Mouse (Mus musculus) gastrocnemius, adult 8-10 months (tissue): ENCODE measurements around the gene Adcy2. TPM values are rescaled to one million over a fixed set of nuclear protein-coding genes. Genes with fewer than 3 reads are reported as not detected.

Experiments used
- DNase-seq, 2 experiments: peaks; one replicate each; pipeline ENCODE4 v3.0.0; 2022; ENCODE audit warnings: low spot score in 2 of 2
- total RNA-seq, 4 experiments: library from RNA; stranded (reverse); gene quantifications; 2 replicates each; pipeline ENCODE4 v1.2.4; 2022

Adcy2 gene
- 10 to 100 TPM; 42.3 to 48.5 (median 46.4) TPM for total RNA-seq

- peak in 1 of 2 experiments; percentile 54 for DNase-seq
Measured at GRCm38 (mm10) chr13:68998918-68999801, at the start of gene Adcy2. Adcy2 (minus strand) TSS chr13:68999541.

GRCm38 (mm10) chr13:69036991-69037597, 37.8 kb upstream of the Adcy2 start:
- DNase-seq = no peak

GRCm38 (mm10) chr13:69034621-69035020, 35.3 kb upstream of the Adcy2 start:
- DNase-seq = no peak

- DNase-seq = no peak
Measured at GRCm38 (mm10) chr13:69033532-69033931, 34.2 kb upstream of the Adcy2 start.

GRCm38 (mm10) chr13:69029078-69029757, 29.9 kb upstream of the Adcy2 start:
- DNase-seq = no peak

GRCm38 (mm10) chr13:69024964-69025363, 25.6 kb upstream of the Adcy2 start:
- DNase-seq = no peak

- no peak for DNase-seq
Measured at GRCm38 (mm10) chr13:69023239-69023638, 23.9 kb upstream of the Adcy2 start.

- DNase-seq = no peak
Measured at GRCm38 (mm10) chr13:69020574-69020973, 21.2 kb upstream of the Adcy2 start.

GRCm38 (mm10) chr13:69006915-69007314, 7.6 kb upstream of the Adcy2 start:
- no peak for DNase-seq

- no peak for DNase-seq
Measured at GRCm38 (mm10) chr13:69006091-69006490, 6.8 kb upstream of the Adcy2 start.

- no peak for DNase-seq
Measured at GRCm38 (mm10) chr13:69004406-69004805, 5.1 kb upstream of the Adcy2 start.

GRCm38 (mm10) chr13:69002631-69003030, 3.3 kb upstream of the Adcy2 start:
- DNase-seq = no peak

GRCm38 (mm10) chr13:69002173-69002572, 2.8 kb upstream of the Adcy2 start:
- DNase-seq = no peak

GRCm38 (mm10) chr13:68999826-69000225, 485 bp upstream of the Adcy2 start:
- no peak for DNase-seq

GRCm38 (mm10) chr13:68998558-68998917, 803 bp downstream of the Adcy2 start:
- no peak for DNase-seq

- peak; percentile 44 to 54 for DNase-seq
Measured at GRCm38 (mm10) chr13:68997821-68998551, 1.4 kb downstream of the Adcy2 start.

GRCm38 (mm10) chr13:68997386-68997785, 2.0 kb downstream of the Adcy2 start:
- no peak for DNase-seq

- no peak for DNase-seq
Measured at GRCm38 (mm10) chr13:68996661-68997060, 2.7 kb downstream of the Adcy2 start.

GRCm38 (mm10) chr13:68985789-68986188, 13.6 kb downstream of the Adcy2 start:
- no peak for DNase-seq

- peak; percentile 42 to 63 for DNase-seq
Measured at GRCm38 (mm10) chr13:68984000-68984399, 15.3 kb downstream of the Adcy2 start.

- DNase-seq = no peak
Measured at GRCm38 (mm10) chr13:68981048-68981447, 18.3 kb downstream of the Adcy2 start.
